Mouse (Mus musculus): ENCODE data around the gene Pdgfc. TPM values are rescaled to one million over a fixed set of nuclear protein-coding genes. Genes with fewer than 3 reads are reported as not detected.

Pdgfc gene
- polyA plus RNA-seq, 1 experiment from 2014 or later: 7.3 TPM

- Histone ChIP-seq H3K4me2 (no peak overlapping the region), H3K36me3 (no peaks in the 10 kb centered on the region), H3K9me3 (replicated peaks) (no peaks in the 10 kb centered on the region), H3K9ac (no peak overlapping the region), H3K27me3 (replicated peaks) (no peaks in the 10 kb centered on the region), H3K4me3 (no peak overlapping the region), H3K4me1 (replicated peaks) (no peaks in the 10 kb centered on the region), H3K27ac (ENCODE audit: poor library complexity, severe bottlenecking) (no peak overlapping the region)
- no peak for ATAC-seq (ENCODE audit: insufficient number of reproducible peaks, low FRiP score)
These were observed 124.4 kb downstream of the Pdgfc start for GRCm38 (mm10) chr3:81160457-81161165.

- no peak for ATAC-seq (ENCODE audit: insufficient number of reproducible peaks, low FRiP score)
- Histone ChIP-seq H3K36me3 (no peaks in the 10 kb centered on the region), H3K27ac (ENCODE audit: poor library complexity, severe bottlenecking) (no peak overlapping the region), H3K9me3 (replicated peaks) (no peaks in the 10 kb centered on the region), H3K4me2 (no peak overlapping the region), H3K27me3 (replicated peaks) (no peaks in the 10 kb centered on the region), H3K9ac (no peak overlapping the region), H3K4me3 (no peak overlapping the region), H3K4me1 (replicated peaks) (no peaks in the 10 kb centered on the region)
- 80% methylated on average over 4 of the region's 4 CpGs for WGBS
These were observed 125.9 kb downstream of the Pdgfc start for GRCm38 (mm10) chr3:81162129-81162528.

GRCm38 (mm10) chr3:81164091-81164490, 127.9 kb downstream of the Pdgfc start:
- no peak overlapping the region for H3K4me3 ChIP-seq
- H3K27ac ChIP-seq (ENCODE audit: poor library complexity, severe bottlenecking): no peak overlapping the region
- no peak overlapping the region for H3K4me2 ChIP-seq
- H3K4me1 ChIP-seq (replicated peaks): no peaks in the 10 kb centered on the region
- WGBS: 88% methylated on average over 5 of the region's 5 CpGs
- no peaks in the 10 kb centered on the region for H3K36me3 ChIP-seq
- no peak for ATAC-seq (ENCODE audit: insufficient number of reproducible peaks, low FRiP score)
- H3K27me3 ChIP-seq (replicated peaks): no peaks in the 10 kb centered on the region
- H3K9ac ChIP-seq: no peak overlapping the region
- no peaks in the 10 kb centered on the region for H3K9me3 ChIP-seq (replicated peaks)

- 69% methylated on average over 4 of the region's 4 CpGs for WGBS
These were observed 134.0 kb downstream of the Pdgfc start for GRCm38 (mm10) chr3:81170073-81170809.

GRCm38 (mm10) chr3:81174832-81175231, 138.6 kb downstream of the Pdgfc start:
- Histone ChIP-seq H3K9me3 (replicated peaks) (no peaks in the 10 kb centered on the region), H3K4me1 (replicated peaks) (no peaks in the 10 kb centered on the region), H3K4me3 (no peak overlapping the region), H3K27me3 (replicated peaks) (no peaks in the 10 kb centered on the region), H3K27ac (ENCODE audit: poor library complexity, severe bottlenecking) (no peak overlapping the region), H3K36me3 (no peaks in the 10 kb centered on the region), H3K4me2 (no peak overlapping the region), H3K9ac (no peak overlapping the region)
- no peak for ATAC-seq (ENCODE audit: insufficient number of reproducible peaks, low FRiP score)
- WGBS: 83% methylated on average over 3 of the region's 3 CpGs

More at GRCm38 (mm10) chr3:81170073-81170809, 134.0 kb downstream of the Pdgfc start:
- Histone ChIP-seq H3K27ac (ENCODE audit: poor library complexity, severe bottlenecking) (no peak overlapping the region), H3K27me3 (replicated peaks) (no peaks in the 10 kb centered on the region), H3K9me3 (replicated peaks) (no peaks in the 10 kb centered on the region), H3K36me3 (no peaks in the 10 kb centered on the region), H3K4me3 (no peak overlapping the region), H3K4me1 (replicated peaks) (no peaks in the 10 kb centered on the region), H3K9ac (no peak overlapping the region), H3K4me2 (no peak overlapping the region)
- ATAC-seq (ENCODE audit: insufficient number of reproducible peaks, low FRiP score): no peak

GRCm38 (mm10) chr3:81181319-81182013, 145.2 kb downstream of the Pdgfc start:
- no peak overlapping the region for H3K9ac ChIP-seq
- H3K27ac ChIP-seq (ENCODE audit: poor library complexity, severe bottlenecking): no peak overlapping the region
- no peaks in the 10 kb centered on the region for H3K4me1 ChIP-seq (replicated peaks)
- no peak overlapping the region for H3K4me2 ChIP-seq
- H3K27me3 ChIP-seq (replicated peaks): no peaks in the 10 kb centered on the region
- 78% methylated on average over 1 of the region's 1 CpGs for WGBS
- no peaks in the 10 kb centered on the region for H3K9me3 ChIP-seq (replicated peaks)
- H3K4me3 ChIP-seq: no peak overlapping the region
- ATAC-seq (ENCODE audit: insufficient number of reproducible peaks, low FRiP score): no peak
- no peaks in the 10 kb centered on the region for H3K36me3 ChIP-seq

- Histone ChIP-seq H3K4me3 (no peak overlapping the region), H3K36me3 (no peaks in the 10 kb centered on the region), H3K9me3 (replicated peaks) (no peaks in the 10 kb centered on the region), H3K4me1 (replicated peaks) (no peaks in the 10 kb centered on the region), H3K27ac (ENCODE audit: poor library complexity, severe bottlenecking) (no peak overlapping the region), H3K9ac (no peak overlapping the region), H3K4me2 (no peak overlapping the region), H3K27me3 (replicated peaks) (no peaks in the 10 kb centered on the region)
- 61% methylated on average over 2 of the region's 2 CpGs for WGBS
- ATAC-seq (ENCODE audit: insufficient number of reproducible peaks, low FRiP score): no peak
These were observed 160.7 kb downstream of the Pdgfc start for GRCm38 (mm10) chr3:81196937-81197336.

- no peaks in the 10 kb centered on the region for H3K4me1 ChIP-seq (replicated peaks)
- H3K9me3 ChIP-seq (replicated peaks): no peaks in the 10 kb centered on the region
- ATAC-seq (ENCODE audit: insufficient number of reproducible peaks, low FRiP score): no peak
- H3K9ac ChIP-seq: no peak overlapping the region
- H3K36me3 ChIP-seq: no peaks in the 10 kb centered on the region
- no peak overlapping the region for H3K27ac ChIP-seq (ENCODE audit: poor library complexity, severe bottlenecking)
- no peaks in the 10 kb centered on the region for H3K27me3 ChIP-seq (replicated peaks)
- no peak overlapping the region for H3K4me3 ChIP-seq
- no peak overlapping the region for H3K4me2 ChIP-seq
- WGBS: 88% methylated on average over 4 of the region's 4 CpGs
These were observed 161.4 kb downstream of the Pdgfc start for GRCm38 (mm10) chr3:81197644-81198043.

- Histone ChIP-seq H3K4me1 (replicated peaks) (no peaks in the 10 kb centered on the region), H3K27me3 (replicated peaks) (no peaks in the 10 kb centered on the region), H3K4me2 (no peak overlapping the region), H3K36me3 (no peaks in the 10 kb centered on the region), H3K9ac (no peak overlapping the region), H3K4me3 (no peak overlapping the region), H3K9me3 (replicated peaks) (no peaks in the 10 kb centered on the region), H3K27ac (ENCODE audit: poor library complexity, severe bottlenecking) (no peak overlapping the region)
- WGBS: 54% methylated on average over 8 of the region's 8 CpGs
- no peak for ATAC-seq (ENCODE audit: insufficient number of reproducible peaks, low FRiP score)
These were observed 164.4 kb downstream of the Pdgfc start for GRCm38 (mm10) chr3:81200647-81201046.

- H3K9ac ChIP-seq: no peak overlapping the region
- H3K4me1 ChIP-seq (replicated peaks): no peaks in the 10 kb centered on the region
- no peak overlapping the region for H3K4me3 ChIP-seq
- 28% methylated on average over 5 of the region's 5 CpGs for WGBS
- H3K27ac ChIP-seq (ENCODE audit: poor library complexity, severe bottlenecking): no peak overlapping the region
- H3K4me2 ChIP-seq: no peak overlapping the region
- H3K9me3 ChIP-seq (replicated peaks): no peaks in the 10 kb centered on the region
- no peaks in the 10 kb centered on the region for H3K36me3 ChIP-seq
- no peaks in the 10 kb centered on the region for H3K27me3 ChIP-seq (replicated peaks)
- no peak for ATAC-seq (ENCODE audit: insufficient number of reproducible peaks, low FRiP score)
These were observed 169.0 kb downstream of the Pdgfc start for GRCm38 (mm10) chr3:81205201-81205600.

GRCm38 (mm10) chr3:81208246-81208645, 172.0 kb downstream of the Pdgfc start:
- no peak overlapping the region for H3K9ac ChIP-seq
- no peak overlapping the region for H3K4me2 ChIP-seq
- no peak overlapping the region for H3K27ac ChIP-seq (ENCODE audit: poor library complexity, severe bottlenecking)
- no peaks in the 10 kb centered on the region for H3K9me3 ChIP-seq (replicated peaks)
- no peak for ATAC-seq (ENCODE audit: insufficient number of reproducible peaks, low FRiP score)
- no peak overlapping the region for H3K4me3 ChIP-seq
- no peaks in the 10 kb centered on the region for H3K36me3 ChIP-seq
- 75% methylated on average over 2 of the region's 2 CpGs for WGBS
- no peaks in the 10 kb centered on the region for H3K4me1 ChIP-seq (replicated peaks)
- H3K27me3 ChIP-seq (replicated peaks): no peaks in the 10 kb centered on the region
